Mouse (Mus musculus) limb, embryonic 14.5 days (tissue): Measurements from ENCODE around the gene Nme7. TPM values are rescaled to one million over a fixed set of nuclear protein-coding genes. Genes with fewer than 3 reads are reported as not detected.

Source experiments
- ATAC-seq: fragments of 200-750 bp; cut with Nextera tagmentation; 2 replicates; pipeline ENCODE4 v1.8.0; 2017; ENCODE audit warnings: low read depth, moderate number of reproducible peaks, moderate TSS enrichment; ENCODE audit not compliant: low FRiP score
- DNase-seq: peaks from one replicate; pipeline ENCODE4 v3.0.0-alpha.2; 2015; ENCODE audit warnings: low spot score
- H3K27ac ChIP-seq: fragments of 300-500 bp; sonication (generic); replicated peaks from 2 replicates; pipeline ENCODE4 v1.5.1; 2014; ENCODE audit warnings: low read depth, mild to moderate bottlenecking, low read length, moderate library complexity, mixed read lengths
- H3K27me3 ChIP-seq: fragments of 300-500 bp; sonication (generic); 2 replicates; pipeline ENCODE4 v1.6.1; 2014; ENCODE audit warnings: low read length, mixed read lengths; ENCODE audit not compliant: control insufficient read depth, insufficient read depth
- H3K36me3 ChIP-seq: fragments of 300-500 bp; sonication (generic); 2 replicates; pipeline ENCODE4 v1.6.1; 2014; ENCODE audit warnings: mild to moderate bottlenecking, low read length, moderate library complexity, mixed read lengths; ENCODE audit not compliant: control insufficient read depth, insufficient read depth
- H3K4me1 ChIP-seq: fragments of 300-500 bp; sonication (generic); 2 replicates; pipeline ENCODE4 v1.6.1; 2014; ENCODE audit warnings: antibody characterized with exemption, low read length, mixed read lengths; ENCODE audit not compliant: control insufficient read depth, insufficient read depth
- H3K4me2 ChIP-seq: fragments of 300-500 bp; sonication (generic); replicated peaks from 2 replicates; pipeline ENCODE4 v1.6.1; 2014; ENCODE audit warnings: low read depth, mild to moderate bottlenecking, low read length, moderate library complexity; ENCODE audit not compliant: severe bottlenecking
- H3K4me3 ChIP-seq: fragments of 300-500 bp; sonication (generic); replicated peaks from 2 replicates; pipeline ENCODE4 v1.5.1; 2014; ENCODE audit warnings: low read length
- H3K9ac ChIP-seq: fragments of 300-500 bp; sonication (generic); 2 replicates; pipeline ENCODE4 v1.6.1; 2014; ENCODE audit warnings: mild to moderate bottlenecking, low read depth, low read length, moderate library complexity; ENCODE audit not compliant: severe bottlenecking
- H3K9me3 ChIP-seq: fragments of 300-500 bp; sonication (generic); 2 replicates; pipeline ENCODE4 v1.6.1; 2016; ENCODE audit warnings: low read length; ENCODE audit not compliant: control insufficient read depth
- POLR2A ChIP-seq: fragments of 200-500 bp; IDR thresholded peaks from 2 replicates; pipeline ENCODE4 v1.8.0; 2012; ENCODE audit warnings: inconsistent platforms, mild to moderate bottlenecking, moderate library complexity, borderline replicate concordance; ENCODE audit not compliant: insufficient read depth, insufficient read length; ENCODE audit errors: extremely low read depth
- WGBS: fragments of 180-500 bp; shearing (Covaris S2); extraction: QIAGEN DNeasy Blood & Tissue Kit; methylation state at CpG from one replicate; pipeline ENCODE4 v1.1.7; 2014; 5-methylcytosine and 5-hydroxymethylcytosine counted together
- polyA plus RNA-seq, 2 experiments: library from polyadenylated mRNA; depleted of rRNA in 1 of 2; stranded (reverse) in 1 of 2; unstranded in 1 of 2; fragments of >200 nt; fragmentation: Nextera tagmentation in 1 of 2; extraction: Ambion mirVana in 1 of 2; gene quantifications; 2 replicates each; pipeline versions ENCODE4 v1.2.1 to v1.2.3; 2012 to 2014

Nme7 gene
- polyA plus RNA-seq, 2 experiments, result 22.1 to 31.2 TPM

- Histone ChIP-seq H3K9ac (no peak overlapping the region), H3K27me3 (peaks cover 35% of the 10 kb centered on the region), H3K4me1 (peaks cover 5% of the 10 kb centered on the region), H3K9me3 (no peaks in the 10 kb centered on the region), H3K27ac (no peak overlapping the region), H3K36me3 (no peaks in the 10 kb centered on the region), H3K4me3 (no peak overlapping the region), H3K4me2 (no peak overlapping the region)
- no peak for TF ChIP-seq POLR2A
- DNase-seq (no peak), ATAC-seq (no peak)
- 72% methylated on average over 13 of the region's 13 CpGs for WGBS
Observed at GRCm38 (mm10) chr1:164460921-164461697, 157.2 kb downstream of the Nme7 start.

GRCm38 (mm10) chr1:164461726-164462125 is 157.8 kb downstream of the Nme7 start:
- no peak overlapping the region for H3K4me2 ChIP-seq
- ATAC-seq, result no peak
- no peak for DNase-seq
- no peak overlapping the region for H3K27ac ChIP-seq
- H3K4me3 ChIP-seq, result no peak overlapping the region
- H3K9ac ChIP-seq, result no peak overlapping the region
- 37% methylated on average over 10 of the region's 10 CpGs for WGBS
- peaks cover 28% of the 10 kb centered on the region for H3K27me3 ChIP-seq
- no peaks in the 10 kb centered on the region for H3K9me3 ChIP-seq
- no peaks in the 10 kb centered on the region for H3K36me3 ChIP-seq
- TF ChIP-seq POLR2A, result no peak
- peaks cover 5% of the 10 kb centered on the region for H3K4me1 ChIP-seq

GRCm38 (mm10) chr1:164467406-164467805 is 163.5 kb downstream of the Nme7 start:
- no peak overlapping the region for H3K4me2 ChIP-seq
- DNase-seq (no peak), ATAC-seq (no peak)
- no peak overlapping the region for H3K4me3 ChIP-seq
- H3K27me3 ChIP-seq, result no peaks in the 10 kb centered on the region
- H3K36me3 ChIP-seq, result no peaks in the 10 kb centered on the region
- no peak overlapping the region for H3K27ac ChIP-seq
- TF ChIP-seq POLR2A, result no peak
- no peaks in the 10 kb centered on the region for H3K4me1 ChIP-seq
- no peak overlapping the region for H3K9ac ChIP-seq
- 91% methylated on average over 10 of the region's 10 CpGs for WGBS
- no peaks in the 10 kb centered on the region for H3K9me3 ChIP-seq

- Histone ChIP-seq H3K4me2 (no peak overlapping the region), H3K27ac (no peak overlapping the region), H3K9ac (no peak overlapping the region), H3K4me3 (no peak overlapping the region), H3K9me3 (no peaks in the 10 kb centered on the region), H3K4me1 (no peaks in the 10 kb centered on the region), H3K27me3 (no peaks in the 10 kb centered on the region), H3K36me3 (no peaks in the 10 kb centered on the region)
- DNase-seq (no peak), ATAC-seq (no peak)
- WGBS, result 76% methylated on average over 8 of the region's 8 CpGs
- TF ChIP-seq POLR2A, result no peak
Observed at GRCm38 (mm10) chr1:164468329-164468728, 164.4 kb downstream of the Nme7 start.

GRCm38 (mm10) chr1:164470985-164471384 is 167.1 kb downstream of the Nme7 start:
- H3K9ac ChIP-seq, result no peak overlapping the region
- 61% methylated on average over 6 of the region's 6 CpGs for WGBS
- no peak for TF ChIP-seq POLR2A
- H3K9me3 ChIP-seq, result no peaks in the 10 kb centered on the region
- H3K27me3 ChIP-seq, result no peaks in the 10 kb centered on the region
- no peak for ATAC-seq
- DNase-seq, result no peak
- no peak overlapping the region for H3K27ac ChIP-seq
- H3K4me3 ChIP-seq, result no peak overlapping the region
- H3K36me3 ChIP-seq, result no peaks in the 10 kb centered on the region
- H3K4me1 ChIP-seq, result no peaks in the 10 kb centered on the region
- H3K4me2 ChIP-seq, result no peak overlapping the region
